In the genomic region with DNA sequence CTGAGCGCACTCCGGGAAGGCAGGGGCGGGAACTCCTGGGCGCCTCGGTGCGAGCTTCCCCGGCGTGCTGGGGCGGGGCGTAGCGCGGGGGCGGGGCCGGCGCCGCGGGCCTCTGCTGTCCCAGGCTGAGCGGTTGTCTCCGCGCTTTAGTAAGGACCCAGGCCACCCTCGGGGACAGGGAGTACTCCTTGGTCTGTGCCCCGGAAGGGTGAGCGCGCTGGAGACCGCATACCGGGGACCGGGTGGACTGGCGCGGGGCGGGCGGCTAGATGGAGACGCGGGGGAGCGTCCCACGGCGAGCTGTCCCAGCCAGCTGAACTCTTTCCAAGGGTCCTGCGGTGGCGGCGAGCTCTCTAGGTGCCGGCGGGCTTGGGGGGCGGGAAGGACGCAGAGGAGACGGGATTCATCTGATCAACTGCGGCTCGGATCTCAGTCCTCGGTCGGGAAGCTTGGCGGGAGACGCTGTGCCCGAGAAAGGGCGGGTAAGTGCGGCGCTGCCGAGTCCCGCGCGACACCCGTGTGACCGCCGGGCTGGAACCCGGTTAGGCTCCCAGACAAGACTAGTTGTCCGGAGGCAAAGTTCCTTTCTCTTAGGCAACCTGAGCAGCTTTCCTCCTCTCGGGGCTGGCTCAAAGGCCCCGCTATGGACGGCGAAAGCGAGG, we compare ENCODE assay signal across 9 mouse cellular contexts. TPM values are rescaled to one million over a fixed set of nuclear protein-coding genes. Genes with fewer than 3 reads are reported as not detected.
DNase-seq lines count a peak whose midpoint lies in the region; ATAC-seq and TF ChIP-seq lines count a peak whose summit lies in the region.
"Had no signal": no experiment of that assay in that cellular context is flagged by ENCODE, and none has a peak within 500 bp of the region (broad histone marks: within the 10 kb centered on the region; RNA-seq: fewer than 3 reads in every experiment).

No protein-coding gene starts in this region.

- TF ChIP-seq CTCF in layer of hippocampus, adult 2 months (conservative IDR thresholded peaks at IDR 0.05) = no peak

- no peak overlapping the region for H3K9ac ChIP-seq in liver, embryonic 15.5 days
- H3K9ac ChIP-seq in neural tube, embryonic 13.5 days = peak overlapping the region; percentile 82

- H3K4me1 ChIP-seq in liver, embryonic 15.5 days (replicated peaks) = no peaks in the 10 kb centered on the region
- peaks cover 24% of the 10 kb centered on the region for H3K4me1 ChIP-seq in neural tube, embryonic 13.5 days (replicated peaks)

- H3K27me3 ChIP-seq in liver, embryonic 15.5 days = peaks cover 49% of the 10 kb centered on the region
- peaks cover 15% of the 10 kb centered on the region for H3K27me3 ChIP-seq in neural tube, embryonic 13.5 days

- DNase-seq in layer of hippocampus, adult 2 months (ENCODE audit: low spot score in 2 of 2) = peak; percentile 30 to 35
- no peak for DNase-seq in layer of hippocampus, adult 9-11 months
- peak; percentile 86 for DNase-seq in embryo, embryonic 9.5 days (ENCODE audit: extremely low spot score)
- DNase-seq in heart, adult 9 months (ENCODE audit: low spot score in 2 of 2) = peak; percentile 39 to 41
- peak; percentile 29 to 56 for DNase-seq in kidney, adult 8-10 months
- peak; percentile 60 for DNase-seq in urinary bladder, adult 2 months (ENCODE audit: low spot score)

- H3K4me3 ChIP-seq in layer of hippocampus, adult 2 months = peak overlapping the region; percentile 86
- H3K4me3 ChIP-seq in liver, embryonic 15.5 days (replicated peaks) = peak overlapping the region; percentile 56
- peak overlapping the region; percentile 85 for H3K4me3 ChIP-seq in neural tube, embryonic 13.5 days

- H3K27ac ChIP-seq in layer of hippocampus, adult 2 months = peak overlapping the region; percentile 89
- H3K27ac ChIP-seq in liver, embryonic 15.5 days (replicated peaks) = no peak overlapping the region
- peak overlapping the region; percentile 67 for H3K27ac ChIP-seq in neural tube, embryonic 13.5 days (replicated peaks)

- peak overlapping the region; percentile 69 for H3K4me2 ChIP-seq in liver, embryonic 15.5 days
- H3K4me2 ChIP-seq in neural tube, embryonic 13.5 days = peak overlapping the region; percentile 76

- H3K9me3 ChIP-seq in liver, embryonic 15.5 days (replicated peaks) = no peaks in the 10 kb centered on the region
- H3K9me3 ChIP-seq in neural tube, embryonic 13.5 days = no peaks in the 10 kb centered on the region

- no peaks in the 10 kb centered on the region for H3K36me3 ChIP-seq in liver, embryonic 15.5 days (replicated peaks)
- H3K36me3 ChIP-seq in neural tube, embryonic 13.5 days = no peaks in the 10 kb centered on the region
- H3K36me3 ChIP-seq: G1E had no signal

- WGBS in liver, embryonic 15.5 days (ENCODE audit: insufficient replicate concordance) = under 1% methylated on average over 68 of the region's 68 CpGs
- WGBS in neural tube, embryonic 13.5 days = under 1% methylated on average over 68 of the region's 68 CpGs

- ATAC-seq in liver, embryonic 15.5 days (ENCODE audit: insufficient read depth) = peak; percentile 75
- ATAC-seq in neural tube, embryonic 13.5 days (ENCODE audit: low read depth) = peak; percentile 95

RNA-seq across cellular contexts. Expression of a gene that starts 0.8 kb away (rescaled TPM):
- total RNA-seq in layer of hippocampus, adult 2 months (2021) = 10 to 100 TPM; 59.2 to 60.0 TPM
- 0.26 and 0.45 TPM in 2 replicates for polyA plus RNA-seq in liver, embryonic 15.5 days (2015; fragmentation: Nextera tagmentation; extraction: Ambion mirVana)
- 12.3 and 13.1 TPM in 2 replicates for polyA plus RNA-seq in neural tube, embryonic 13.5 days (2015; fragmentation: Nextera tagmentation; extraction: Ambion mirVana)
- polyA plus RNA-seq in urinary bladder, adult 2 months (2012; rRNA removed) = 8.7 and 11.5 TPM in 2 replicates
- polyA plus RNA-seq: G1E had no signal
